Mouse (Mus musculus) heart, postnatal 25 days (tissue): ENCODE results near the gene Acly. TPM values are rescaled to one million over a fixed set of nuclear protein-coding genes. Genes with fewer than 3 reads are reported as not detected.

Experiments
- DNase-seq: peaks from one replicate; pipeline ENCODE4 v3.0.0; 2022; ENCODE audit warnings: low spot score
- intact Hi-C: fragments of 180-260 bp; cut with DNase I; formaldehyde crosslinking; loops from one replicate; pipeline ENCODE4 v1.15.1; 2025
- total RNA-seq, 2 experiments: library from RNA; stranded (reverse); gene quantifications; 2 replicates each; pipeline ENCODE4 v1.2.3; 2021

The Acly gene
- total RNA-seq, 2 experiments from 2014 or later = 31.6 to 41.6 TPM

DNA sequence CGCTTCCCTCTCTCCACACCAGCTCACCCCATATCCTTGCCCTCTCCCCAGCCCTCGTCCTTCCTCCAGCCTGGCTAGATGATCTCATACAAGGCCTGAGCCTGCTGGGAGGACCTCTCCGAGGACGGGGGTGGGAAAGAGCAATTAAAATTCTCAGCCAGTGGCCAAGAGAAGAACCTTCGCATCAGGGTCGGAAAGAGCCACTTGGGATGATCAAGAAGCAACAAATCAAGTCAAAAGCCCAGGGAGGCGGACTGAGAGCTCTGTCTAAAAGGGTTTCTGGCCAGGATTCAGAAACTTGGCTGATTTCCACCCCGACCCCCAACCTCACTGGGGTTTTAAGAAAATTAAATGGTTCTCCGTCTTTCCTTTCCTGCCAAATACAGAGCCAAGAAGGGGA, 11.5 kb downstream of the Acly start:
- intact Hi-C loops = no loop called here

DNA sequence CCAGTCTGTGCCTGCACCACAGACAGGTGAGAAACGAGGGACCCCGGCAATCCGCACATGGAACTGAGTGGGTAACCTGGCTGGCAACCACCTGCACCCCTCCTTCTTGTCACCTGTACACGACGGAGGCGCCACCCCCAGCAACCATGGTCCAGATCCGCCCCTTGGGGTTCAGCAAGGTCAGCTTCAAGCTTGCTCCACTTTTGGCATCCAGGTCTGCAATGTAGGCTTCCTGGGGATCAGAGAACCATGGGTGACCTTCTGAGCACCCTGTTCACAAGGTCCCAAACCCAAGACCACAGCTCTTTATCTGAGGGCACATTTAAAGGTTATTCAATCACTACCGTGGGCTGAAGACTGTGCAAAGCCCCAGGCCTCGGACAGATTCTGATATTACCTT, 12.0 kb downstream of the Acly start:
- DNase-seq = no peak
- intact Hi-C loops = no loop called here

More for the DNA sequence above, 11.5 kb downstream of the Acly start:
- no peak for DNase-seq

DNA sequence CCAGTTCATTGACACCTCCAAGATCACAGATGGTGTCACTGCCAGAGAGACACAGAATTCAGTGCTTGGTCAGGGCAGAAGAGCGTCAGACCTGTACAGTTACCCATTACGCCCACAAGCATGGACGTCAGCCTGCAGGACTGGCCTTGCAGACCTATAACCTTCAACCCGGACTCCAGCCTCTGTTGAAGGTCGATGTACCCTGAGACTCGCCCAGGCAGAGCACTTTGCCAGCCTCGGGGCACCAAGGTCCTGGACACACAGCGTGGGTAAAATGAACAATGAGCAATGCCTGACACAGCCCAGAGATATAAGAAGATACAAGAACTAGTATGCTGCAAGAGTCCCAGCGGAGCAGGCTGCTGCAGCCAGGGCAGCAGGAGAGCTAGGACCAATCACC, 12.7 kb downstream of the Acly start:
- no peak for DNase-seq
- intact Hi-C loops = no loop called here

DNA sequence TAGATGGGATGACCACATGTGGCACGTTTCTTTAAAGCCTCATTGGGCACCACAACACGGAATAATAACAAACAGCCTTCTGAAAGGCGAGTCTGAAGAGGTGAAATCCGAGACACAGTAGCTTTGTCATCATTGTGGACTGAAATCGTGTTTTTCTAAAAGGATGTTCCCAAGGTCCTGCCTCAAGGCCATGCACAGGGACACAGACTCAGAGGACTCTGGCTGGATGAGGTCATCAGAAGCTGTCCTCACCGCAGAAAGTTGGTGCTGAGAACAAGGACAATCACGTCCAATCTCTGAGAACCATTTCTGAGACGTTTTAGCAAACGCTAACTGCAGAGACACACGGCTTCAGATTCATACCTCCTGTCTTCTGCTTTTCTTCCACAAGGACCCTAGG, 14.1 kb downstream of the Acly start:
- no peak for DNase-seq
- intact Hi-C loops = loop anchor here (2.0 kb wide), 1 partner anchor 41 kb away; no protein-coding TSS in a partner anchor

DNA sequence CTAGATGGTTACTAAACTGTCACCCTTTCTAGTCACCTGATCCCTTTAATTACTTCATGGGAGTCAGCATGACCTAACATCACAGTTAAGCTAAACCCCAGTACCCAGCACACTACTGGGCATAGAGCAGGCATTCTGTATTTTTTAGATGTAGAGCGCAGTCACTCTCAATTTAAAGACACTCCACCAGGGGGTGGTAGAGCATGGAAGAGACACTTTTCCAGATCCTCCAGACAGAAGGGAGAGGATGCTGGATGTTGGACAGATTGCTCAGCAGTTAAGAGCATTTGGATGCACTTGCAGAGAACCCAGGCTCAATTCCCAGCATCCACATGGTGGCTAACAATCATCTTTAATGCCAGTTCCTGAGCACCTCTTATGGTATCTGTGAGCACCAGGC, 15.4 kb downstream of the Acly start:
- intact Hi-C loops = loop anchor here (2.0 kb wide), 1 partner anchor 42 kb away; no protein-coding TSS in a partner anchor
- DNase-seq = no peak

DNA sequence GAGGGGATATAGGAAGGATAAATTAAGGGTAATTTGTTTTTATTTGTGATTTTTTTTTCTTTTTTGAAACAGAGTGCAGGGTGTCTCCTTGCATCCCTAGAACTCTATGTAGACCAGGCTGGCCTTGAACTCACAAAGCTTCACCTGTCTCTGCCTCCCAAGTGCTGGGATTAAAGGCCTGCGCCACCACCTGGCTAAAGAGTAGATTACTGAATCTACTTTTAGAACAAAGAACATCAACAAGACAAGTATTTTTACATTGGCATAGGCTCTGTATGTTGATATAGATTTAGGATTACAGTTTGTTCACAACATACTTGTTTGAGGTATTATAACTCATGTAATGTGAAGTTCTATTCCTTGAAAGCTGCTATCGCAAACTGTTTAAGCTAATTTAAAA, 17.2 kb downstream of the Acly start:
- intact Hi-C loops = no loop called here
- no peak for DNase-seq

DNA sequence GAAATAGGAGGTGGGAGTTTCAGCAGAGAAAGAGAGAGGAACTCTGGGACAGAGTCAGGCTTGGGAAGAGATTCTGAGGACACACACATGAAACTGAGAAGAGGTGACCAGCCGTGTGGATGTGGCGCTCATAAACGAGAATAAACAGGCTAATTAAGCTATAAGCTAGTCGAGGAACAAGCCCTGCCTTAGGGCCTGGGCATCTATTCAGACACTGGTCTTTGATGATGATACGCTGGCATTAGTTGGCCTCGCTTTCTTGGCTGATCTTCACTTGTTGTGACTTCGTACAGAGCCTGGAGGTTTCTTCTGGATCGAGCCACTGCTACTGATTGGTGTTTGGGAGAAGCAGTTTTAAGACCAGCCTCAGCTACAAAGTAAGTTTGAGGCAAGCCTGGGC, 21.8 kb downstream of the Acly start:
- intact Hi-C loops = no loop called here
- DNase-seq = no peak

DNA sequence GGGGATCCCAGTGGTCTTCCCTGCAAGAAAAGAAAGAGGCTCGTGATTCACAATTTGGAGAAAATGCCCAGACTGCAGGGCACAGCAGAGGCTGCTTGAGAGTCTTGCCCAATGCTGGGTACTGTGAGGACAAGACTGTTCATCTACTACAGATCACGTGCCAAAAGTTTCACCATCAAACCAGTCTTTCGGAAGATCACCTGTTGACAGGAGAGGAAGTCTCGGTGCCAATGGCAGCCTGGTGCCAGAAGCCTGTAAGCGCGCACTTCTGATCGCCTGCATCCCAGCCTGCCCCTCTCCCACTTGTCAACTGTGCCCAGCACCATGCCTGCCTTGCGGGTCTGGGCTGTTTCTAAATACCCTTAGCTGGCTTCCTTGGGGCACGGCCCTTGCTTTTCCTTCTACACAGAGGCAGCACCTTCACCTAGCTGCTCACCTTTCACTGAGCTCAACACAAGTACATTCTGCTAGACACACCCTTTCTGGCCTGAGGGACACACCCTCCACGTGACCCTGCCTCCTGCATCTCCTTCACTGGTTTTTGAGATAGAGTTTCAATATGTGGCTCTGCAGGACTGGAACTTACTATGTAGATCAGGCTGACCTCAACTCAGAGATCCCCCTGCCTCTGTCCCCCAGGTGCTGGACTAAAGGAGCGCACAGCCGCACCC, 22.7 kb downstream of the Acly start:
- intact Hi-C loops = no loop called here
- DNase-seq = no peak

DNA sequence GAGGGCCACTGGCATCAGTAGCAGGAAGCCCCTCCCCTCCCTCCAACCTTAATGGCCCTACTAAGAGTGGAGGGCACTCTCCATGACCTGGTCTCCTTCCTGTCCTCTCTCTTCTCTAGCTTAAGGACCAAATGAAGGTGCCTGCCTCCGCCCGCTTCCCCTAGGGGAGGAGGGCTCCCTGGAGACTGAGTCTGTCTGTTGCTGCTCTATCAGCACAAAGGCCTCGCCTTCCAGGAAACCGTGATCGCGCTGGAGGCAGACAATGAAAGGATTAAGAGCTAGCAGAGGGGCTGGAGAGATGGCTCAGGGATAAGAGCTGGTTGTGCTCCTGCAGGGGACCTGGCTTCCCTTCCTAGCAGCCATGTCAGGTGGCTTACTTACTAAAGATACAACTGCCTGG, 26.5 kb downstream of the Acly start:
- DNase-seq = no peak
- intact Hi-C loops = no loop called here

DNA sequence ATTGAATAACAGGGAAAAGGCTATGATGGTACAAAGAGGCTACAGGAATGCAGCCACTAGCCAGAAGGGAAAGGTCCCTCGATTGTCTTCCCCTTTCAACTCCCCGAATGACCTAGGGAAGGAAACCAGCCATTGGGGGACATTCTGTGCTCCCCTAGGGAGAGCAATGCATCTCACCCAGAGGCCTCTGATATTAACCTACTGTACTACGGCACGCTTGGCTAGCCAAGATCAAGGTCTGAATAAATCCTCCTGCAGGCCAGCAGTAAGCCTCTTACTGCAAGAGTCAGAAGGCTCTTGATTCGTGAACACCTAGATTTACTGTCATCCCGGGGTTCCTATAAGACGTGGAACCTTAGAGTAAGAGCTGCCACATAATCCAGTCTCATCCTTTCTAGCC, 27.1 kb downstream of the Acly start:
- no peak for DNase-seq
- intact Hi-C loops = no loop called here

DNA sequence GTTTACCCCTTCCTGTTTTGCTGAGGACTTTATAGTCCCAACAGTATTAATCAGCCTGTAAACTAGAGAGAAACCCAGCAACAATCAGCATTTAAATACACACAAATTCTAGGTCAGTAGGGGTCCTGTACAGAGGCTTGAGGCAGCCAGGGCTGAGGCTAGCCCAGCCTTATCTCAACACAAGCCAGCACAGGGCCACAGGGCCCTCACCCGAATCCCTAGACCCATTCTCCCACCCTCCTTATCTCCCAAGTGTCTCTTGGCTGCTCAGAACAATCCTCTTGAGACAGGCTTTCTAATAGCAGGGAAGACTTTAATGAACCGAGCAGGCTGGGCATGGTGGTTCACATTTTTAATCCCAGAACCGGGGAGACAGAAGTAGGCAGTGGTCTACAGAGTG, 27.6 kb downstream of the Acly start:
- intact Hi-C loops = no loop called here
- DNase-seq = no peak

DNA sequence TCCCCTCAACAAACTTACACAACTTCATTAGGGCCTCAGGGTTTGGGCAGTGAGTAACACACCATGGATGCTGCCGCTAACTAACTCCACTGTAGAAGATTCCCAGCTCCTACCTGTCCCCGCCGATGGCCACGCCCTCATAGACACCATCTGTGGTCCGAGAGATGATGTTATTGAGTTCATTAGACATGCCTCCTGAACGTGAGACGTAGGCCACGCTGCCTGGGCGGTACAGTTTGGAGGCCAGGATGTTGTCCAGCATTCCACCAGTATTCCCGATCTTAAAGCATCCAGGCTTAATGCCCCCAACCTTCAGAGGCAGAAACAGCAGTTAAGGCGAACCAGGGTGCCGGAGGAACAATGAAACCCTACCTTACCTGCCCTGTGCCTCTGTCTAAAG, 34.0 kb downstream of the Acly start:
- DNase-seq = no peak
- intact Hi-C loops = no loop called here

DNA sequence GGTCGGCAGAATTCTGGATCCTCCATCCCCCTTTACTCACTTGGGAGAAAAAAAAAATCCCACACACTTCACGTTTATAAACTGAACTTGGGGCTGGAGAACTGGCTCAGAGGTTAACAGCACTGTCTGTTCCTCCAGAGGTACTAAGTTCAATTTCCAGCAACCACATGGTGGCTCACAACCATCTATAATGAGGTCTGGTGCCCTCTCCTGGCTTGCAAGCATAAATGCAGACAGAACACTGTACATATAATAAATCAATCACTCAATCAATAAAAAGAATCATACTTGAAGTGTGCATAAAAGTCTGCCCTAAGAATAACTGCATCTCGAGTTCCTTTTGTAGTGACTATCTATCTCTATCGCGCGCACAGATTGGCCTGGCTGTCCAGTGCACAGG, 36.8 kb downstream of the Acly start:
- intact Hi-C loops = no loop called here
- no peak for DNase-seq

DNA sequence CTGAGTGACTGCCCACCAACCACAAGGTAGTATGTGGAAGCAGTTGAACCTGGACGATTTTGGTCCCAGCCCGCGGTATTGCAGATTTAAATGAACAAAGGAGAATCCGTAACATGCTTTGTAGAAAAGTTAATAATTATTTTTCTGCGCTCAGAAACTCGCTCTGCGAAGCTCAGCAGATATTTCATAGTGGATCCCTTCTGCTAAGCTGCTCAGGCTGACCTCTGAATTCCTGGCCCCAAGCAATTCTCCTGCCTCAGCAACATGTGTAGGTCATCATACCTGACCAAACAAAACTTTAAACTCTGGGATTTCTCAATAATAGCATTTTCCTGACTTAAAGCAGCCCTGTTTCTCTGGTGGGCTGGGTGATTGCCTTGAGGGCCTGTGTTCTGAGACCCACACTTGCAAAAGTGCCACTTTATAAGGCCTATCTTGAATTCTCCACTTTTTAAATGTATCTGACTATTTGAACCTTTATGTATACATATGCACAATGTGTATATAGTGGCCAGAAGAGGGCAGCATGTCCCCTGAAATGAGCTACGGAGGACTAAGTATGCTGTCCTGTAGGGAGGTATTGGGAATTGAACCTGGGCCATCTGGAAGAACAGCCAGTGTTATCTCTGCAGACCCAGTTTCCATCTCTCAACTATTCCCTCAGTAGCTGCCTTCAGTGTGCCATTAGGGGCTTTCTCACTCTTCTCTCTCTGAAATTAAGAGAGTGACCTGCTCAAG, 41.8 kb downstream of the Acly start:
- DNase-seq = no peak
- intact Hi-C loops = loop anchor here (1.0 to 5.0 kb wide), 2 partner anchors 69 to 211 kb away; no protein-coding TSS in a partner anchor

DNA sequence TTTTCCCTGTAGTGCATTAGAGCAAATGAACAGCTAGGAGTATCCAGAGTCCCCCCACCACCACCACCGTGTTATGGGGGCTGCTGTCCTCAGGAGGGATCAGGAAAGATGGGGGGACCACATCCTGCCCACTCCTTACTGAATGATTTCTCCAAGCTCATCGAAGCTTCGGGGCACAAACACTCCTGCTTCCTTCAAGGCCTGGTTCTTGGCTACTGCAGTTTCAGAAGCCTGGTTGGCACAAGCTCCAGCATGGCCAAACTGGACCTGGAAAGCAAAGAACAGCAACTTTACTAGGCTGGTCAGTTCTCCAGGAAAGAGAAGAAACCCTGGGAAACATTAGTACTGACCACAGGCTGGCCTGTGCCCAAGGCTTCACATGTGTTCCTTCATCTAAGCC, 43.3 kb downstream of the Acly start:
- intact Hi-C loops = no loop called here
- DNase-seq = no peak

DNA sequence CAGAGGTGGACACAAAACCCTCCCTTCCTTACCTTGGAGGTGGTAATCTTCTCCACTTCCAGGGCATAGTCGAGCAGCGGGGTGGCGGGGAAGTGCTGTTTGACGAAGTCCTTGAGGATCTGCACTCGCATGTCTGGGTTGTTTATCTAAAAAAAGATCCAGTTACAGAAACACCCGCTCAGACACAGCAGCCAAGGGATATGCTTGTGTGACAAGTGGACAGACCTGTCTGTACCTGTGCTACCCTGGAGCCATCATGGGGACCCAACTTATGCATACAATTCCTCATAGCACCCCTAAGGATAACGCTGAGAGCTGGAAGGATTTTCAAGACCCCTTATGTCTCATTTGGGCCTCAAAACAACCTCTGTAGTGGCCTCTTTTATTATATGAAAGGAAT, 48.6 kb downstream of the Acly start:
- DNase-seq = no peak
- intact Hi-C loops = no loop called here

DNA sequence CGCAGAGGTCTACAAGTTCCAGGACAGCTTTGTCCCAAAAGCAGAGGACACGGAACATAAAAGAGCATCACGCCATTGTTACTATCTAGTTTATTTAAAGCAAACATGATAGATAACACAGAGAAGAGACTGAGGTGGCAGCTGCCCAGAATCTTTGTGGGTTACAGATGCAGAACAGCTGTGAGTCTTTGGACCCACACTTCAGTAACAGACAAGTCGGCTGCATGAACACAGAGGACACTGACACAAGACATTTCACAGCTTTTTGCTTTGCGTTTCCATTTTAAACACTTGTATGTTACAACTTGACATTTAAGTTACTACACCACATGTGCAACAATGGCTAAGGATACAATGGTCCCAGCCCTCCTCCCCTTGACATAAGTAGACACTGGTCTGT, 51.5 kb downstream of the Acly start:
- intact Hi-C loops = no loop called here
- no peak for DNase-seq

DNA sequence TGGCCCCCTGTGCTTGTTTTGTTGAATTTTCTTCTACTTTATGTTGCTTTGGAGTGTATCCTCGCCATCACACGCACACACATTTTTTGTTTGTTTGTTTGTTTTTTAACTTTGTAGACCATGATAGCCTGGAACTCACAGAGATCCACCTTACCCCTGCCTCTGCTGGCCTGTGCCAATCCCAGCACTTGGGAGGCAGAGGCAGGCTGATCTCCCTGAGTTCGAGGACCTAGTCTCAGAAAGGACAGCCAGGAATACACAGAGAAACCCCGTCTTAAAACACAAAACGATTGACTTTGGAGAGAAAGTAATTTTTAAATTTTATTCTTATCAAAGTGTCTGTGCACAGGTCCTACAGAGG, 54.9 kb downstream of the Acly start:
- intact Hi-C loops = loop anchor here (2.0 kb wide), 2 partner anchors 46 to 110 kb away; no protein-coding TSS in a partner anchor
- DNase-seq = no peak

DNA sequence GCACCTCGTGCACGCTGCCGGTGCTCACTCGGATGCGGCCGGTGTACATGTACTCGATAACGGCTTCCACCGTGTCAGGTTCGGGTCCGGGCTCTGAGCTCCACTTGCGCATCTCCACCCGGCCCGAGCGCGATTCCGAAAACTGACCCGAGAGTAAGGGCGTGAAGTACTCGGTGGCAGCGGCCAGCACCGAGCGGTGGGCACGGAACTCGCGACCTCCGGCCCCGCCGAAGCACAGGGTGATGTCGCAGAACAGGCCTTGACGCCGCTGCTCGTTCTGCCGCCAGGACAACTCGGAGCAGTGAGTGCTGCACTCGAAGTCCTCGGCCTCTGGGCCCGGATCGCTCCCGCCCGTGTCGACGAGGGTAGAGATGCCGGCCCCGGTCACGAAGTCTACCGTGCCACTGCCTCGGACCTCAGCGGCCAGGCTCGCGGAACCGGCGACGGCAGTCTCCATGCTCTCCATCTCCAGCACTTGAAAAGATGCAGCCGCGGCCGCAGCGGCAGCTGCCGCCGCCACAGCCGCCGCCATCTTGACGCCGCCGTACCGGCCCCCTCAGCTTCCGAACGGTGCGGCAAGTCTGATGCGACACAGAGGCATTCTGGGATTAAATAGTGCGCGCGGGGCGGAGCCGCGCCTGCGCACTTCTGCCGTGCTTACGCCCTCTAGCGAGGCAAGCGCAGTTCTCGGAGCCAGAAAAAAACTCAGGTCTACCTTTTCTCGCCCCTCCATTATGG, 55.4 kb downstream of the Acly start, which contains the start of gene Klhl11:
Gene Klhl11 (minus strand): TSS at position 545 of the 738 bp plus-strand sequence.
- intact Hi-C loops = loop anchor here (2.0 kb wide), 2 partner anchors 46 to 110 kb away; no protein-coding TSS in a partner anchor
- DNase-seq = peak; percentile 81

DNA sequence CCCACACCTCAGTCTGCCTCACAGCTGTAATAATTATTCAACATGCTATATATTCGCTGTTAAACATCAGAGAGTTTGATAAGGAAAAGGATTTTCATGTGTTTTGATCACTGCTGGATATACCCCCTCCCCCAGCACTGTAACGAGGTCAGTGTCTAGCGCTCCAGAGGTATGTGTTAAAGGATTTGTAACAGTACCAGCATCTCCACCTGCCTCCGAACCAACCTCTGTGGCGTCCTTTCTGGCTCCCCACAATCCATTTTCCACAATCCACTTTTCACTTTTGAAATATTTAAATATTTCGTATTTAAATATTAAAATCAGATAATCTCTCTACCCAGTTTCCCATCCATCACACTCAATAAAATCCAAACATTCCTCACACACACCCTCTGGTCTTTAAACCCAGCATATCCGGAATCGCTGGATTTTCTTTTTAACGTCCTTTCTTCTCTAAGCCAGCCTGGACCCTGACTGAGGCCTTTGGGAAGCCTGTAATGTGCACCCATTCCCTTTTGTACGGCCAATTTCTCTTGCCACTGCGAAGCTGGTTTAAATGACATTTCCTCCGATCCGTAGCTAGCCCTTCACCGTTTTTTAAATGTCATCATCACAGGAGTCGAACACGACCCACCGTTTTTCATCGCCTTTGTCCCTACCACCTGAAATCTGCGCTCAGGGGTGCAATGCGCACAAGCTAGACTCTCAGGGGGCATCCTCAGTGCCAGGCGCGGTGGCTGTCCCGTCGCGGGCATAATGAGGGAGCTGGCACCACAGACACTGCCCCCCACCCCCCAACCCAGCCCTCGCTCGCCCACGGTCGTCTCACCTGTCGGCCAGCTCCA, 56.2 kb downstream of the Acly start:
- intact Hi-C loops = loop anchor here (2.0 kb wide), 2 partner anchors 45 to 109 kb away; no protein-coding TSS in a partner anchor
- DNase-seq = no peak
